Mouse (Mus musculus) retina, postnatal 1 day (tissue): ENCODE measurements around the gene Elmo1.

Source experiments
- DNase-seq: peaks from one replicate; pipeline ENCODE4 v3.0.0-alpha.2; 2012

The Elmo1 gene

DNA sequence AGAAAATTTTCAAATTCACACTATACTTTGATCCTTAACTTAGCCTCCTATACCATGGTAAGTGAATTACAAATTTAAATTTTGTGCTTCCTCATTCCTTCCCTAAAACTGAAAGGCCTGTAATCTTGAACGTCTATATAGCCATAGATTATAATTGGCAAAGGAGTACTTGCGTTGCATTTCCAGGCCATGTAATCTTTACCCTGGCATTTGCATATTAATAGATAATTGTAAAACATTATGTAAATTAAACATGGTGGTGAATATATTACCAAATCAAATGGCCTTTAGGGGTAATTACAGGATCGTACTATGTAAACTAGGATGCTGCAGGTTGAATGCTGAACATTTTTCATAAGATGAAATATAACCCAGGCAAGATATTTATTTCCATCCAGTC lies 314.1 kb downstream of the Elmo1 start:
- no peak for DNase-seq

DNA sequence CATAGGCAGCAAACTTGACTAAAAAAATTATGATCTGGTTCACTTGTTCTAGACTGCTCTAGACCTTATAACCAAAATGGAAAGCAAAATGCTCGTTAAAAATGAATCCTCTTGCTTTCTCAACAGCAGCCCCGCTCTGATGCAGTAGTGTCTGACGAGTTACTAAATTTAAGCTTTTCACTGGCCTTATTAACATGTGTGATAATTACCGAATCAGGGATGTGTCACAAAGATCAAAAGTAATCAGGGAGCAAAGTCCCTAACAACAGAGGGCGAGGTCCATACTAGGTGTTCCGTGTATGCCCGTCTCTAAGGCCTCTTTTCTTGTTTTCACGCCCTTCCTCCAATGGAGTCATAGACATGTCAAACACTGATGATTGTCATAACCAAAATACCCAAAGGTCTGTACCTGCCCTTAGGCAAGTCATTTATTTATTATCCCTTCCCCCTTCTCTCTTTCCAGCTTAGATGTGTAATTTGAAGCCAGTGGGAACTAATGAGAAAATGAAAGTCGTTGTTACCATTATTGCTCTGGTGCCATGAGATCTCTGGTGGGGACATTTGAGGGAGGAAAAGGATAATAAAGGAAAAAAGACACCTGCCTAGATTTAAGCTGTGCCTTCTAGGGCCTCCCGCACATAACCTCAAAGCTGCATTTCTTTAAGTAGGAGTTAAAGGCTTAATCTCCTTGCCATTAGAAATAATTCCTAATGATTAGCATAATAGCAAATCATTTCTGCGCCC lies 316.2 kb downstream of the Elmo1 start:
- DNase-seq, result no peak

DNA sequence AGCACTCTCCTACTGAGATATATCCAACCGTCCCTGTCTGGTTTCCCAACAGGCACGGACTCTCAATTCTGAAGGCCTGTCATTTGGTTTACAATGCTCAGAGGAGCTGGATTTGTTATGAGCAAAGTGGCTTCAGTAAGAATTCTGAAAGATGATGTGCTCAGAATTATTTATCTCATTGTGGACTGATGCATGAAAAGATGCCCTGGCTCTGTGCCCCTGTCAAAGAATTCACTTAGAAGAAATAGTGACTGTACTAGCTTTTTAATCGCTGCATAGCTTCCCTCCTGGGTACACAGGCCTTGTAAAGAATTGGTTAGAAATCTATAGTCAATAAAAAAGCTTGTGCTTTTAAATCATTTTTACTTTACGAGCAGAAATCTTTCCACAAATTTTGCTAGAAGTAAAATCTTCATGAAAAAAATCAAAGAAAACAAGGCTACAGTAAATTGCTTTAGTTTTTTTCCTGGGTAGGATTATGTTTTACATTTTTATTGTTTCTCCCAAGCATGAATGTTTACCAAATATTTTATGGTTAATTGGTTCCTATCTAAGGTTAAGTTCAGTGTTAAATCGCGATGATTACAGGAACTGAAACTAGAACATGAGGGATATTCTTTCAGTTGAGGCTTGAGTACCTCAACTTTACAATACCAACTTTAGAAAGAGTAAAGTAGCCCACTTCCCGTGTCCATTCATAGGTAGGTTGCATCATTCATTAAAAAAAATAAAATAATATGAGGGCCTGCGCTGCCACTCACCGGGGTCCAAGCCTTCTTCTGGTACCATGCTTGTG lies 320.1 kb downstream of the Elmo1 start:
- DNase-seq, result peak; percentile 47

DNA sequence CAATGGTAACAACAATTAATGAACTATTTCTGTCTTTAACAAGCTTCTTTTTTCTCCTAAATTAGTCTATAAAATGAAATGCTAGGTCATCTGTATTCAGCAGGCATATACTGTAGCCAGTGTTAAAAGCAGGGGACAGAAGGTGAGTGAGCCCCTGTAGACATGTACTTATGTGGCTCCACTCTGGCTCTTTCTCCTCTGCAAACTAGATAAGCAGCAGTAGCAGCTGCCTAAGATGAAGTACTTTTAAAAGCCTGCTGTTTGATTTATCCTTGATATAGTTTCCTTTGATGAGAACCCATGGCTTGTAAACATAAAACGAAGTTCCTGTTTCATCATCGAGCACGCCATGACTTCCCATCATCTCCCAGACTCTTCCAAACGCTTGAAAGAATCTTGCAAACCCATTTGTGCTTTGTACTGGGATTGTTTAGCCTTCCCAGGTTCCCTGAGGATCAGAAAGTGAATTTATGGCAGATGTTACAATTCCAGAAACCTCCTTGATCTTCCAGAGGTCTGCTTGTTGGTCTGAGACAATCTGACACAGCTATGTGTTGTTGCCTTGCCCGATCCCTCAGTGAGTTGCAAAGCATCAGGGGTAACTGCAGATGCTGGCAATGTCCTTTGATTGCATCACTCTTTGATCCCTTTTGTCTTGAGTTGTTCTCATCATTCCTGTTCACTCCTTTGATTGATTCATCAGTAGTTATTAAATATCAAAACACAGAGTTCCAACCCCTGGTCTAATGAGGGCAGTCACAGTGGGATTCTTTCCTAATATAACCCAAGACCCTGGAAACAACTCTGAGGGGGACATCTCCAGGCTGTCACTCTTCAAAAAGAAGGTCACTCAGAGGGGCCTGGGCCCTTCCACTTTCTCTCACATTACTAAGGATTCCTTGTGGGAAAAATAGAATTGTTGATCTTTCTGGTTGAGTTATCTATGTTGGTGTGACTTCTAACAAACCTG lies 326.6 kb downstream of the Elmo1 start:
- DNase-seq, result peak; percentile 17

DNA sequence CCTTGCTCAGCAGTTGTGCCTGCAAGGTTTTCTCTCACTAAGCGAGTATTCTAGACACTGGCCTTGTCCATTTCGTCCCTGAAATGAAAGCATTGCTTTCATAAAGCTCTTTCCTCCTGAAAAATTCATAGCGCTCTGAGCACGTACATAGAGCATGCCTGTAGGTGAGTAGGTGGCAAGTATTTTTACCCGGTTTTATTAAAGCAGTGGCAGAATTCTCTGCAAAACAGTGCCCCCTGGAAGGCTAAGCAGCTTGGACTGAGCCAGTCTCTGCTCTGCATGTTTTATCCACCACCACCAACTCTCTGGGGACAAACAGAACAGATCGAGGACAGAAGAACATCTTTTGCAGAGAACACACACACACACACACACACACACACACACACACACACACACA lies 340.6 kb downstream of the Elmo1 start:
- DNase-seq, result peak; percentile 32

DNA sequence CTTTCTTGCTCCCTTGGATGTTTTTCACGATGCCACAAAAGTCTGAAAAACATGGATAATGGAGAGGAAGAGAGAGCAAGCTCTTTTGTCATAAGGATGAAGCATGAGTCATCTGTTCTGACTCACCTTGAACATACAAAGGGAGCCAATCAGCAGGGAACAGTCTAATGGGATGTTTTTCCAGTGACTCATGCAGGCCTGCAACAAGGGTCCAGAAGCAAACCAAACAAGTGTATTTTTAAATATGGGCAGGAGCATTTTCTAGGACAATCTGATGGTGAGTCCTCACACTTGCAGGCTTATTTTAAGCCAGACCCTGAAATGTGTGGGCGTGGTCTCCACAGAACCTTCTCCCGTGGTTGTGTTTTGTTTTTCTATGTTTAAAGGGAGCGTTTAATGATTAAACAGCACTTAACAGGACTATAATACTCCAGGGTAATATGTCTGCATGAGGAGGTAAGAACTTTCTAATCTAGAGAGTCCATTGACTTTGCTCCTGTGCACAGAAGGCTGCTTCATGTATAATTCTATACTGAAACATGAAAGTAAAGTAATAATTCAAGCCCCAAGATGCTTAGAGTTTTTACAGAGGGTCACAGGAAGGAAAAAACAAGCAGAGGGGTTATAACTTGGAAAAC lies 342.9 kb downstream of the Elmo1 start:
- DNase-seq, result no peak

- DNase-seq, result no peak
These were observed 343.7 kb downstream of the Elmo1 start for GRCm38 (mm10) chr13:20434071-20434470.

DNA sequence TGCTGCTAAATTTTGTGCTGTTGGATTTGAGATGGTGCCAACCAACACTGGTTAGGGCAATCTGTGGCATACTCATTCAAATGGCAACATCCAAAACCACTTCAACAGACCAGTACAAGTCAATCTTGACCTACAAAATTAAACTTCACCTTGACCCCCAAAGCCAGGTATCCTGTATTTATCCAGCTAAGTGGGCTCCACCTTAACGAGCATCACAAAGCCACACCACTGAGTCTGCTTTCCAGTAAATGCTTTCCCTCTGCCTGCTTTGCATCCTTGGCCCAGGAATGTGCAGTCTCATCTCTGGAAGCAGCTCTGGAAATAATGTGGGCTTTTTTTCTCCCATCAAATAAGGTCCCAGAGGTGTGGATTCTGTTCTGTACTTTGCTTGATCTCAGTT lies 349.1 kb downstream of the Elmo1 start:
- DNase-seq, result no peak

- DNase-seq, result no peak
These were observed 360.5 kb downstream of the Elmo1 start for GRCm38 (mm10) chr13:20450831-20451353.

DNA sequence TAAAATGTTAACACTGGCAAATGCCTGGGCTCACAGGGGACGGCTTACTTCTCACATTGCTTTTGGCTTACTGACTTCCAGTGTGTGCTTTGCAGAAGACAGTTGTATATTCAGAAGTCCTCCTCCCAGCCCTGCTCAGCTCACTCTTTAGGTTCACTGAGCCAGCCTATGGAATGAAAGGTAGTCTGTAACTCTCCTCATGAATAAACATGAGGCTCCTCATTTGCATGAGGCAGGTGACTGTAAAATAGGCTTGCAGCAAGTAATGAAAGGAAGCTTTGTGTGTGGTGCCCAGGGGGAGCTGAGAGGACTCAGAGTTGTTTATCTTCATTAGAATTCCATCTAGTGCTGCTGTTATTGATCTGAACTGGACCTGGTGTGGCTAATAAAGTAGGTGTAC lies 364.0 kb downstream of the Elmo1 start:
- DNase-seq, result peak; percentile 64

- DNase-seq, result no peak
These were observed 369.7 kb downstream of the Elmo1 start for GRCm38 (mm10) chr13:20460096-20460495.

DNA sequence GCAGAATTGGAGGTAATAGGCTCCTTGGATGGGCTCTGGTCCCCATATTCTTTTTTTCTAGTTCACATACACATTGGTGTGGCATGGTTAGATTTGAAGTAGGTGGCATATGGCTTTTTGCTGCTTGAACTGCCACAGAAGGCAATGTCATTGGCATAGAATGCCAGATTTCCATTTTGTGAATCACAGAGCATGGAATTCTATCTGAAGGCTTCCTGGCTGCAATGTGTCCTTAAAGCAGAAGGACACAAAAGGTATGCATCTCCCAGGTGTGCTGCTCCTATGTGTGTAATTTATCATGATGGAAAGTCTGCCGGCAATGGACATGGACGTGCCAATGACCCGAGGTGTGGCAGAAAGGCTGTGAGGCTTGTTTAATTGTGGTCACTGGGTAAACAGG lies 371.2 kb downstream of the Elmo1 start:
- DNase-seq, result no peak

DNA sequence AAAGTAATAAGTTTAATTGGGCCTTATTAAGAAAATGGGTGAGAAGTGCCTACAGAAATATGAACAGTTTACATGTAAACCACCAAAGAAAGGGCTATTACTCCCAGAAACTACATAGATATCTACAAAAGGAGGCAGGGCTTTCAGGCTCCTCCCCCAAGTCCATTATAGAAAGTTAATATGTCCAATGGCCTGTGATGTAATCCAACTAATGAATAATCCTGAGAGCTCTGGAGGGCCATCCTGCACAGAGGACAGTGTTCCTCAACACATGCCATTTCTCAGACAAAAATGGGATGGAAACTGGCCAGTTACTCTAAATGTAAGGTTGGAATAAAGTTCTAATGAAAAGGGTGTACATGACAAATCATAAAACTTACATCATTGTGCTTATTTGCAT lies 373.8 kb downstream of the Elmo1 start:
- peak; percentile 53 for DNase-seq

GRCm38 (mm10) chr13:20467381-20467780 lies 377.0 kb downstream of the Elmo1 start:
- no peak for DNase-seq

- peak; percentile 79 for DNase-seq
These were observed 381.3 kb downstream of the Elmo1 start for GRCm38 (mm10) chr13:20471732-20472131.

DNA sequence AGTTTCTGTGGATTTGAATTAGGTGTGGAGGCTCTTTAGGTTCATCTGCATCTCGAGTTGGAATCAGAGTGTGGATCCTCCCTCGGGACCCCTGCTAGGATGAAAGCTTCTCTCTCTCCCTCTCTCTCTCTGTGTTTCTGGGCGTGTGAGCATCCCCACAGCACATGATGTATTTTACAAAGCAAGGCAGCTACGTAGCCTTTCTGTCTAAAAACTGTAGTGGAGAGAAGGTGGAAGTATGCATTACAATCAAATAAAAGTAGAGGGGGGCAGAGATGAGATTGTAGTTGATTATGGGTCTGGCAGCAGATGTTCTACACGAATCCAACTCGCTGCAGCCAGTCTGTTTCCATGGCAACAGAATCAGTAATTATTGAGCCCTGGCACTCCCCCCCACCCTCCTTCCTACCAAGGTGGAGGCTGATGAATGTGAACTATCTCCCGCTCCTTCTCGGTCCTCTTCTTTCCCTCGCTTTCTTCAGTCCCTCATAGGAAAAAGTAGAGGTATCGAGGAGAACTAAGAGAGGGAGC lies 382.0 kb downstream of the Elmo1 start:
- peak; percentile 45 for DNase-seq

- DNase-seq, result peak; percentile 53
These were observed 382.6 kb downstream of the Elmo1 start for GRCm38 (mm10) chr13:20472891-20473539.

DNA sequence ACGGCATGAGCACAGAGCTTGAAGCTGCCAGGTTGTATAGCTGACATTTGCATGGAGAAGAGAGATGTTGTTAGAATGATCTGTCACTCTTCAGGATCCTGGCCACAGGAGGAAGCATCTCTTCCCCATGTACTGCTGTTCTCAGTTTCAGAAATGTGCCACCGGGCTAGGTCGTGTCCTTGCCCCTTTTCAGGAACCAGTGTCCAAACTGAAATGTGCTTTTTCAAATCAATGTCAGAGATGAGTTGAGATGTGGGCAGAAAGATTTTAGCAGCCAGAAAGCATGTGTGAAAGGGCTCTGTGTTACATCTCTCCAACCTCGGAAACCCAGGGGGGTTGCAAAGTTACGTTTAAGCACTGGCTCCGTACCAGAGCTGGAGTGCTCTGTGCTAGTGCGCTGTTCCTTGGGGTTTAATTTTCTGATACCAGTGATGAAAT lies 383.3 kb downstream of the Elmo1 start:
- no peak for DNase-seq

GRCm38 (mm10) chr13:20474600-20474999 lies 384.2 kb downstream of the Elmo1 start:
- no peak for DNase-seq

DNA sequence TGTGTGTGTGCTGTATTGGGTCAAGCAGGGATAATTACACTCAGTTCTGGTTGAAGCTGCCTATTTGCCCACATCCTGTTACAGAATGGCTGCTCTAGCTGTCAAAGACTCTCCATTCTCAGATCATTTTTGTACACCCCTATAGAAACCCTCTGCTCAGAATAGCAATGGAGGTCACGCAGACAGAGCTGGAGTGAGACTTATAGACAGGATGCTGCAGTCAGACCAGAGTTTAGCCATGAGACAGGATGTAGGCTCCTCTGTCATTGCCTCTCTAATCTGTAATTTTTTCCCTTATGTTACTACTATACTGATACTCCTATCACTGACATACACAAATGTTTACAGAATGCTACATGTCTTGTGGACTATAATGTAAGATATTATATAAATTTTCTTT lies 391.4 kb downstream of the Elmo1 start:
- DNase-seq, result no peak

DNA sequence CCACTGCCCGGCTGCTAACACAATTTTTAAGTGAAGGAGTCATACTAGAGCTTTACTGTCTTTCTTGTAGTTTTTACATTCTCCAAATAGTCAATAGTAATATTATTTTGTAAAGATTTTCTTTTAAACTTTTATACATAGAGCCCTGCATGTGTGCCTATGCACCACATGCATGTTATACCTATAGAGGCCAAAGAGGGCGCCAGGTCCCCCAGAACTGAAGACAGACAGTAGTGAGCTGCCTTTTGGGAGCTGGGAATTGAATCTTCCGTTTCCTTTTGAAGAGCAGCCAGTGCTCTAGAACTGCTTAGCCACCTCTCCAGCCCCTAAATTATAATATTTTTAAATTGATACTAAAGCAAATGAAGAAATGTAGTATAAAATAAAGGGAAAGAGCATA lies 398.7 kb downstream of the Elmo1 start:
- DNase-seq, result no peak
